Mouse (Mus musculus): ENCODE results near the gene Cand2.

Gene Cand2

GRCm38 (mm10) chr6:115775838-115776237 is 1.5 kb downstream of the Cand2 start:
- DNase-seq: peak; percentile 63 to 74

GRCm38 (mm10) chr6:115776363-115776762 is 2.0 kb downstream of the Cand2 start:
- peak; percentile 29 to 38 for DNase-seq

- no peak for DNase-seq
Observed at GRCm38 (mm10) chr6:115782781-115783180, 8.4 kb downstream of the Cand2 start.

DNA sequence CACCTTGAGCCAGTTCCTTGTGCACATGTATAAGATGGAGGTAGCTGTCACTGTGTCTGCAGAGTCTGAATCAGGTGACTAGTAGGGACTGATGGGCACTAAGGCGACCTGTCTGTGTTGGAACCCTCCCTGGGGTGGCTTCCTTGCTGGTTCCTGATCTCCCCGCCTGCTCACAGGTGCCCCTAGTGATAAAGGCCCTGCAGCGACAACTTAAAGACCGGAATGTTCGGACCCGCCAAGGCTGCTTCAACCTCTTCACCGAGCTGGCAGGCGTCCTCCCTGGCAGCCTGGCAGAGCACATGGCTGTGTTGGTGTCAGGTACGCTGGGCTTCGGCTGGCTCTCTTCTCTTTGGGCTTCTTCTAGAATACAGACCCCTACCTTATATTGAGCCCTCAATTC is 16.7 kb downstream of the Cand2 start:
- DNase-seq: peak; percentile 38 to 39

DNA sequence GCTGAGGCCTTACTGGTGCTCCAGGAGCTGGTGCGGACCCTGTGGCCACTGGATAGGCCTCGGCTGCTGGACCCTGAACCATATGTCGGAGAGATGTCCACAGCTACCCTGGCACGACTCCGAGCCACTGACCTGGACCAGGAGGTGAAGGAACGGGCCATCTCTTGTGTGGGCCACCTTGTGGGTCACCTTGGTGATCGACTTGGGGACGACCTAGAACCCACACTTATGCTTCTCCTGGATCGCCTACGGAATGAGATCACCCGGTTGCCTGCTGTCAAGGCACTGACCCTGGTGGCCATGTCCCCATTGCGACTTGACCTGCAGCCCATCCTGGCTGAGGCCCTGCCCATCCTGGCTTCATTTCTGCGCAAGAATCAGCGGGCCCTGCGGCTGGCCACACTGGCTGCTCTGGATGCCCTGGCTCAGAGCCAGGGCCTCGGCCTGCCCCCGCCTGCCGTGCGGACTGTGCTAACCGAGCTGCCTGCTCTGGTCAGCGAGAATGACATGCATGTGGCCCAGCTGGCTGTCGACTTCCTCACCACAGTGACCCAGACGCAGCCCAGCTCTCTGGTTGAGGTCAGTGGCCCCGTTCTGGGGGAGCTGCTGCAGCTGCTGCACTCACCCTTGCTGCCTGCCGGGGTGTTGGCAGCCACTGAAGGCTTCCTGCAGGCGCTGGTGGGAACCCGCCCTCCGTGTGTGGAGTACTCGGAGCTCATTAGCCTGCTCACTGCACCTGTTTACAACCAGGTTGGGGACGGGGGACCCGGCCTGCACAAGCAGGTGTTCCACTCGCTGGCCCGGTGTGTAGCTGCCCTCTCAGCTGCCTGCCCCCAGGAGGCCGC is 17.7 kb downstream of the Cand2 start:
- peak; percentile 70 to 77 for DNase-seq

DNA sequence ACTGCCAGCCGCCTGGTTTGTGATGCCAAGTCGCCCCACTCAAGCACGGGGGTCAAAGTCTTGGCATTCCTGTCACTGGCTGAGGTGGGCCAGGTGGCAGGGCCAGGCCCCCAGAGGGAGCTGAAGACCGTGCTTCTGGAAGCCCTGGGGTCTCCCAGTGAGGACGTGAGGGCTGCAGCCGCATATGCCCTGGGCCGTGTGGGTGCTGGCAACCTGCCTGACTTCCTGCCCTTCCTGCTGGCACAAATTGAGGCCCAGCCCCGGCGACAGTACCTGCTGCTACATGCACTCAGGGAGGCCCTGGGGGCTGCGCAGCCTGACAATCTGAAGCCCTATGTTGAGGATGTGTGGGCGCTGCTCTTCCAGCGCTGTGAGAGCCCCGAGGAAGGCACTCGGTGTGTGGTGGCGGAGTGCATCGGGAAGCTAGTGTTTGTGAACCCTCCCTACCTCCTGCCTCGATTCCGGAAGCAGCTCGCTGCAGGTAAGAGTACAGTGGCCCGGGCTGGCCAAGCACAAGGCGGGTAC is 18.4 kb downstream of the Cand2 start:
- peak in 1 of 2 experiments; percentile 78 for DNase-seq

DNA sequence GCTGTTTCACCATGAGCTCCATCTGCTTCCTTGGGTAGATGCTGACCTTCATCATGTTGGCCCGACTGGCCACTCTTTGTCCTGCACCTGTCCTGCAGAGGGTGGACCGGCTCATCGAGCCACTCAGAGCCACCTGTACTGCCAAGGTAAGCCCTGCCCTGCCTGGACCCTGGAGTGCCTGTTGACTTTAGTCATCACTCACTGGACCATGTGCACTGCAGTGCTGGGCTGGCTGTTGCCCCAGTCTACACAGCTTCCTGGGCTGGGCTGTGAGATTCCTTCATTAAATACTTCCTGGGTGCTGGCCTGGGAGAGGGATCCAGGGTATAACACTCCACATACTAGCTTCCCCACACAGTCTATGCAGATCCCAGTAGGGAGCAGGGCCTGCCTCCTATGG is 27.5 kb downstream of the Cand2 start:
- DNase-seq: no peak

- peak; percentile 86 to 87 for DNase-seq
Observed at GRCm38 (mm10) chr6:115803541-115804382, 29.4 kb downstream of the Cand2 start.

DNA sequence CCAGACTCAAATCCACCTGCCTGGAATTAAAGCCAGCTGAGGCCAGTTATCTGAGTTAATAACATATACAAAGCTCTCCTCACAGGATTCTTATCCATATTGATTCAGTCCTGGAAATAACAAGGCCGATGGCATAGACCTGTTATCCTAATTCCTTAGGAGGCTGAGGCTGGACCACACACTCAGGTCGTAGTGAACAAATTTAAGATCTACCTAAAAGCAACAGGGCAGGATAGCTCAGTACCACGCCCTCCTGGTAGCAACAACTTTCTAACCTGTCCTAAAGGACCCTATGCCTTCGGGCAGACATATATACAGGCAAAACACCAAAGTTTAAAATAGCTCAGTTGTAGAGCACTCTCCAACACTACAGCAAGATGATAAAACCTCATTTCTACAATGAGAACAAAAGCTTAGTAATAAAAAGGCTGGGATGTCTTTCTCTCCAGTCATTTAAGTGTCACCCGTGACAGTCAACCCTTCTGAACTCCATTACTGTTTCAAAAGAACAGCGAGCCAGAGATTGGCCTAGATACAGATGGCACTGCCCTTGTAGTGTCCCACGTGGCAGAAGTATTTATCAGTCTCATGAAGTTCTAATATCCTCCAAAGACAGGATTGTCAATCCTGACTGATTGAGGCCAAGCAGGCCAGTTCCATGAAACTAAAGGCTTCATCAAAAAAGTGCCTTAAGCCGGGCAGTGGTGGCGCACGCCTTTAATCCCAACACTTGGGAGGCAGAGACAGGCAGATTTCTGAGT is 30.3 kb downstream of the Cand2 start:
- DNase-seq: no peak

DNA sequence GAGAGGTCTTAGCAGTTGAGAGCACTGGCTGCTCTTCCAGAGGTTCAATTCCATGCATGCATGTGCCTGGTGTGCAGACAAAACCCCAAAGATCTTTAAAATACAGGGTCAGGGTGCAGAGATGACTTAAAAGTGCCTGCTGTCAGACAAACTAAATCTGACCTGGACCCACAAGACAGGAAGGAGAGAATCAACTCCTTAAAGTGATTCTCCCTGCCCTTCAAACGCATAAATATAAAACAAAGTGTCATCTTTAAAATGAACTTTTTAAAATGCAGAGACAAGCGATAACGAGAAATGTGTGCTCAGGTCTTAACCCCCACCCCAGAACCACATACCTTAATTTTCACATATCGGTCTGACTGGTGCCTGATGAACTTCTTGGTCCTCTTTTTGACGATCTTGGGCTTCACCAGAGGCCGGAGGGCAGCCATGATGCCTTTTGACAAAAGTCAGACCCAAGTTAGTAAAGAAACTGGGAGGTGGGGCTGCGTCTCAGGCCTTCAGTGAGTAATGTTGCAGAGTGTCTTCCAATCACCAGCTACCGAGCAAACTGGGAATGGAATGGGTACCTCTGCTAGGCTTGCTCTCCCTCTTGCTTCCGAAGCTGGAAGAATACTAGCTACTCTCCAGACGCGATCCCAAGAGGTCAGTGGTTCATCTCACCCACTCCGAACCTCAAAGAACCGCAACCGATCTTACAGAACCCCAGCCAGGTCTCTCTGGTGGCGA is 33.3 kb downstream of the Cand2 start:
- no peak for DNase-seq

GRCm38 (mm10) chr6:115808196-115808487 is 33.8 kb downstream of the Cand2 start:
- DNase-seq: no peak

- DNase-seq: peak; percentile 92
Observed at GRCm38 (mm10) chr6:115808488-115809231, 34.3 kb downstream of the Cand2 start, which contains the start of gene Rpl32. Rpl32 (minus strand) TSS chr6:115808747.

GRCm38 (mm10) chr6:115811606-115812005 is 37.3 kb downstream of the Cand2 start:
- no peak for DNase-seq

DNA sequence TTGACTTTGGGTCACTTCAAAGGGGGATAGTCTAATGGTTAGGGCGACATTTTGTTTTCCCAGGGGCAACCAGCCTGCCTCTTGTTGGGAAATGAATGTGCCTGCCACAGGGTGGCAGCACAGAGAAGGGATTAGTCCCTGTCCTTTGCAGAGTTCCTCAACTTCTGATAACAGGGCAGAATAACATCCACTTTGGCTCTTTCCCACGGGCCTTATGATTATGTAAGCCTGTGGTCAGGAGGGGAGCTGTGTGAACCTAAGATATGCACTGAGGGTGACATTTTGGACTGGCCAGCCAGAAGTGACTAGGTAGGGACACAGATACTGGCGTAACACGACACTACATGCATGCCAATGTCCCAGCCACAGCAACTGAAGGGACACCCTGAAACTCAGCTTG is 39.8 kb downstream of the Cand2 start:
- peak; percentile 69 to 72 for DNase-seq

DNA sequence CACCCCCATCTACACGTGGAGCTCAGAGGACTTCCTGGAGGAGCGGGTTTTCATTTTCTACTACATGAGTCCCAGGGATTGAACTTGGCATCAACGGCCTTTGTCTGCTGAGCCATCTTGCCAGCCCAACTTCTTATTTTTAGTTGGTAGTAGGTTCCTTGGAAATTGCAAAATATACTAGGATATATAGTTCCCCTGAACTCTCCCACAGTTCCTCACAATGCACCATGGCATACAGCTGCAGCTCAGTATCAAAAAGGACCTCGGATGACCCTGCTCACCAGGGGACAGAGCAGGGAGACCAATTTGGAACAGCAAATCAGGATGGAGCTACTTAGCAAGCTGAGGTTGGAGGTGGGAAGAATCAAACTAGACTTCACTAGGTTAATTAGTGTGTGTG is 40.7 kb downstream of the Cand2 start:
- no peak for DNase-seq

GRCm38 (mm10) chr6:115818129-115818528 is 43.8 kb downstream of the Cand2 start:
- peak; percentile 46 to 59 for DNase-seq

DNA sequence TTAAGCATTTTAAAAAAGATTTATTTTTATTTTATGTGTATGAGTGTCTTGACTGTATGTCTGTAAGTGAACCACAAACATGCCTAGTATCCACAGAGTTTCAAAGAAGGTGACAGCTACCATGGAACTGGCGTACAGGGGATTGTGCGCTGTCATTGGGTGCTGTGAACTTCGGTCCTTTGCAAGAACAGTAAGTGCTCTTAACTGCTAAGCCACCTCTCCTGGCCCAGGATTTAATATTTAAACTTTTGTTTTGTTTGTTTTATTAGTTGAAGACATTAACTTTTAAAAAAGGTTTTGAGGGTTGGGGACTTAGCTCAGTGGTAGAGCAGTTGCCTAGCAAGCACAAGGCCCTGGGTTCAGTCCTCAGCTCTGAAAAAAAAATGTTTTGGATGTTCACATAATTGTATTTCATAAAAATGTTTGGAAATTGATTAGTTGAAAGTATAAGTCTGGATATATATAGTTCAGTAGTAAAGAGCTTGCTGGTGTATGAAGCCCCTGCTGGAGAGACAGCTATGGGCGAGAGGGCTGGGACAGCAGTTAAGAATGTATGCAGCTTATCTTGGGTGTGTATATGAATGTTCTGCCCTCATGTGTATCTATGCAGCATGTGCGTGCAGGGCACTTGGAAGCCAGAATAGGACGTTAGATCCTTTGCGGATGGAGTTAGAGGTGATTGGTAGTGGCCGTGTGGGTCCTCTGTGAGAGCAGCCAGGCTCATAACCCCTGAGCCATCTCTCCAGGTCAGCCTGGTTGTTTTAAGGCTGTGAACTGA is 47.1 kb downstream of the Cand2 start:
- no peak for DNase-seq

DNA sequence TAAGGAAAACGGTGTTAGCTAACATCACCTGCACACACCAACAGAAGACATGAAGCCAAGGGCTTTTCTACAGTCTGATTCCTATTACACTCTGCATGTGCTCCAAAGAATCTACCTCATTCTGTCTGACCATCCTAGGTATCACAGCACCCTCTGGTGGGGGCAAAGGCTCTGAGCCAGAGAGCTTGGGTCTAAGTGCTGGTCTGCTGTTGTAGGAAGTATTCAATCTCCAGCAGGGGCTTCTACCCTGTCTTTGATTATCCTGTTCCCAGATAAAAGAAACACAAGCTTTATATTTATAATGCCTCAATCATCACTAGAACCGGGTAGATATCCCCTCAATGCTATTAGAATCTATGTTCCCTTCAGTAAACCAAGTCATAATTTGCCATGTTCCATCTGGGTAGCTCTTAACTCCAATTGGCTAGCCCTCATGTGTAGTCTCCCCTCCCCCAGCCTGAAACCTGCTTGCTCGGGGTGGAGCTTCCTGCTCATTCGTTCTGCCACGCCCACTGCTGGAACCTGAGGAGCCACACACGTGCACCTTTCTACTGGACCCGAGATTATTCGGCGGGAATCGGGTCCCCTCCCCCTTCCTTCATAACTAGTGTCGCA is 49.6 kb downstream of the Cand2 start:
- DNase-seq: peak; percentile 71 to 74

GRCm38 (mm10) chr6:115830779-115831601 is 56.7 kb downstream of the Cand2 start:
- no peak for DNase-seq

Data from cerebellum, postnatal 10 days (tissue).